Mouse (Mus musculus): Measurements from ENCODE around the gene Lmnb2.

Lmnb2 gene

DNA sequence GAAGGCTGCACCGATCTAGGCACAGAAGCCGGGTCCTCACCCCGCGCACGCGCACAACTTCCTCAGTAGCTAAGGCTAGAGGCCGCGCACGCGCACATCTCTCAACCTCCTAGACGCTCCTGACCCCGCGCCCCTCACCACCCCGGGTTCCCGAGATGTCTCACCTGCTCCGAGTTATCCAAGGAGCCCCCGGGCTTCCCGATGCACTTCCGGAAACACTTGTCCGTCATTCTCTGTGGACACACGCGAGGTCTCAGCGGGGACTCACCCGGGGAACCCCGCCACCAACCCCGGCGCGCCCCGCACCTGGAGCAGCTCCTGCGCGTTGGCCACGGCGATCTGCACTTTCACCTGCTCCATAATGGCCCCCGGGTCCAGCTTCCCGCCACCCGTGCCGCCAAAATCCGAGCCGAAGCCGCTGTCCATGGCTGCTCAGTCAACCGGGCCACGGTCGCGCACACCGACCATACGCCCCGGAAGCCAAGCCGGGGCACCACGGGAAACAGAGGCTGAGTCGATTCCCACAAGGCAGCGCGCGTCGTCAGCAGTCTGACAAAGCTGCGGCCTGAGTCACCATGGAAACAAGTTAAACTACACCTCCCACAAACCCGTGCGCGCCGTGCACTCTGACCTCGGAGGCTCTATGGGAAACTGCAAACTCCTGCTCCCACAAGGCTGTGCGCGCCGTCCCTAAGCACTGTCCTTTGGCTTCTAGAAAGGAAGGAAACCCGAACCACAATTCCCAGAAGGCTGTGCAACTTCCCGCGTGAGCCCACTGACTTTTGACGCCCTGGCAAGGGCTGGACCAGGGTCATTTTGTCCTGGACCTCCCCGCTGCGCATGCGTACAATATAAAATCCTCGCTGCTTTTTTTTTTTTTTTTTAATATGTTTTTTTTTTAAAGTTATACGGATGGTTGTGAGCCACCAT is 17.5 kb downstream of the Lmnb2 start, which contains the start of gene Timm13:
Timm13 (minus strand) TSS at position 652 of the 930 bp plus-strand sequence.
- DNase-seq (ENCODE audit: low read depth, low spot score) = peak; percentile 100

DNA sequence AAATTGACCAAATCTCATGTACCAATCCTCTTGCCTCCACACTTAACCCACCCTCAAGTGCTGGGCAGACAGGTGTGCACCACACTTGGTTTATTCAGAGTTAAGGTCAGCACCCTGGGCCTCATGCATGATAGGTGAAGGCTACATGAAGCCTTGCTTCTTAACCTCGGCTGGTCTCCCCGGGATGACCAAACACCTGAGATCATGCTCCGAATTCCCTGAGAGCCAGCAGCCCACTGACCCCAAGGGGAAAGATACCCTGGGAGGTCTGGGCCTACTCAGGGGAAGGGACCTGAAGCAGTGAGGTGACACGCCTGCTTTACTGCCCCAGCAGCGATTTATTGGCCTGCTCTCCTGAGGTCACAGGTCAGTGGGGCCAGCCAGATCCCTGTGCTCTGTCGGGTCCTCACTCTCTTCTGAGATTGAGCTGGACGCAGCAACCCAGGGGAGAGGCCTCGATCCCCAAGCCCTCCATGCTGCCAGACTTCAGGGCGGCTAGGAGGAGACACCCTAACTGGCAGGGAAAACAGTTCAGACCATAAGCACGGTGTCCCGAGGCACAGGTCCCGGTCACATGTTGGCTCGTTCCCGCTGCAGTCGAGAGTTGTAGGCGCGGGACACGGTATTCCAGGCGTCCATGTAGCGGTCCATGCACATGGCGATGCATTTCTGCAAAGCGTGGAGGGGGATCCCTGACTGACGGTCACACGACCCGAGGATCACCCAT is 18.3 kb downstream of the Lmnb2 start:
- DNase-seq (ENCODE audit: low read depth, low spot score) = no peak

DNA sequence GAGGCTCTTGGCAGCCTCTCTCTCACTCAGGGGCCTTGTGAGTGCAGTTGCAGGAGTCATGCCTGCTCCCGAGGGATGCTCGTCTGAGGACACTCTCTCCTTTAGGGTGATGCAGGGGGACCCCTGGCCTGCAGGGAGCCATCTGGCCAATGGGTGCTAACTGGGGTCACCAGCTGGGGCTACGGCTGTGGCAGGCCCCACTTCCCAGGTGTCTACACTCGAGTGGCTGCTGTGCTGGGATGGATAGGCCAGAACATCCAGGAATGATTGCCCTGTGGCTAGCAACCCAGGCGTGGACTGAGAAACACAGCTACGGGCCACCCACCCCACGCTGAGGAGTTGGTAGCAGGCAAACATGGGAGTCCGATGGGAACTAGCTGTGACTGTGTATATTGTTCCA is 19.0 kb downstream of the Lmnb2 start:
- DNase-seq (ENCODE audit: low read depth, low spot score) = no peak

GRCm38 (mm10) chr10:80897861-80898510 is 20.1 kb downstream of the Lmnb2 start:
- no peak for DNase-seq (ENCODE audit: low read depth, low spot score)

GRCm38 (mm10) chr10:80896581-80897485 is 21.2 kb downstream of the Lmnb2 start:
- DNase-seq (ENCODE audit: low read depth, low spot score) = no peak

DNA sequence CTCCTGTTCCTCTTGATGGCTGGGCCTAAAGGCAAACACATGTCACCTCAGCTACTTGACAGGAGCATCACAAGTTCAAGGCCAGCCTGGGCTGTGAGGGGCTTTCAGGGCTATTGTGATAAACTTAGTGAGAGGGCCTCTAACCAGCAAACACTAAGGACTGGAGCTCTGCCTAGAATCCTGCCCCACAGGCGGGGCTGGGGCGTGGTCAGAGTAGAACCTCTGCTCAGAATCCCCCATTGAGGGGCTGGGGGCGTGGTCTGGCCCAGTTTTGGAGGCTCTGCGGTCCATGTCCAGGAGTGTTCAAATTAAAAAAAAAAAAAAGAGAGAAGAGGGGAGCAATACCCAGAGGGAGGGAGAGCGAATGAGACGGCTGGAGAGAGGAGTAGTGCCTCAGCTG is 22.3 kb downstream of the Lmnb2 start:
- DNase-seq (ENCODE audit: low read depth, low spot score) = no peak

GRCm38 (mm10) chr10:80895100-80895499 is 22.9 kb downstream of the Lmnb2 start:
- DNase-seq (ENCODE audit: low read depth, low spot score) = no peak

DNA sequence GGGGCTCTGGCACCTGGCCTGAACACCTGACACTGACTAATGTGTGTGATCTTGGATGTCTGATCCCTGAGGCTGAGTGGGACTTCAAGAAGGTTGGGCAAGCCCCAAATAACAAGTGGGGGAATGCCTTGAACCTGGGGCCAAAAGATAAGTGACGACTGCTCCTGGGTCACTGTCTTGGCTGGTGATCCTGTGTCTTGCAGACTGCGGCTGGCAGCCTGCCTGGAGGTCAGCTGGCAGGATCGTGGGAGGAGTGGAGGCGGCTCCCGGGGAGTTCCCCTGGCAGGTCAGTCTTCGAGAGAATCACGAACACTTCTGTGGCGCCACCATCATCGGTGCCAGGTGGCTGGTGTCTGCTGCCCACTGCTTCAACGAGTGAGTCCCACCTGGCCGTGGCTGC is 30.9 kb downstream of the Lmnb2 start:
- DNase-seq (ENCODE audit: low read depth, low spot score) = peak; percentile 8

DNA sequence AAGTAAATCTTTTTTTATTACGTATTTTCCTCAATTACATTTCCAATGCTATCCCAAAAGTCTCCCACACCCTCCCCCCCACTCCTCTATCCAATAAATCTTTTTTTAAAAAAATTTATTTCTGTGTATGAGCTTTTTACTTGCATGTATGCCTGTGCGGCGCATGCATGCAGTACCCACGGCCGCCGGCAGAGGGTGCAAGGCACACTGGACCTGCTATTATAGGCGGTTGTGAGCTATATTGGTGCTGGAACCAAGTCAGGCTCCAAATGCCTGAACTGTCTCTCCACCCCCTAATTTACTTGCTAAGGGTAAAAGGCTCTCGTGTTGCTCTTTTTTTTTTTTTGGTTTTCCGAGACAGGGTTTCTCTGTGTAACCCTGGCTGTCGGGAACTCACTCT is 36.7 kb downstream of the Lmnb2 start:
- peak; percentile 78 for DNase-seq (ENCODE audit: low read depth, low spot score)

DNA sequence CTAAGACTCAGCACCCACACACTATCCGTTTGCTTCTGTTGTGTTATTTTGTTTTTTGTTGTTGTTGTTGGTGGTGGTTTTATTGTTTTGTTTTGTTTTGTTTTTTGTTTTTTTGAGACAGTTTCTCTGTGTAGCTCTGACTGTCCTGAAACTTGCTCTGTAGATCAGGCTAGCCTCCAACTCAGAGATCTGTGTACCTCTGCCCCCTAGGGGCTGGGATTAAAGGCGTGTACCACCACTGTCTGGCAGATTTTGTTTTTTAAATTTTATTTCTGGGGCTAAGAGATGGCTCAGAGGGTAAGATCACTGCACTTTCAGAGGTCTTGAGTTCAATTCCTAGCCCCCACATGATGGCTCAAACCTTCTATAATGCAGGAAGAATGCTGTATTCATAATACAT is 37.1 kb downstream of the Lmnb2 start:
- DNase-seq (ENCODE audit: low read depth, low spot score) = peak; percentile 27

DNA sequence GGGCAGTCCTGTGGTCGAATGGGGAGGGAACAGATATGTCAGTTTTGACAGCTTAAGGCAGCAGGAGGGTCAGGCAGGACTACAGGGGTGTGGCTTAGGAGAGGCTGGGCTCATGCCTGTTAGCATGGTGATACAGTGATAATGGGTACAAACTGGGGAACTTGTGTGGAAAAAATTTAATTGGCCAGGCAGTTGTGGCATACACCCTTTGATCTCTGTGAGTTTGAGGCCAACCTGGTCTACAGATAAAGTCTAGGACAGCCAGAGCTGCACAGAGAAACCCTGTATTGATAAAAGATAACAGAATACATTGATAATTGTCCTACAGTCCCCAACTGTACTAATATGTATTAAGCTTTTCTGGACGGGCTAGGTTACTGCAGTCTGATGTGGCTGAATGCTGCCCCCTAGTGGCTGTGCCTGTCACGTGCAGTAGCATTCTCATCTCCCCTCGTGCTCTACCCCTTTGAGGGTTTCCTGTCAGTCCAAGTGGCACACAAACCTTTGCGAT is 37.9 kb downstream of the Lmnb2 start:
- DNase-seq (ENCODE audit: low read depth, low spot score) = peak; percentile 80

DNA sequence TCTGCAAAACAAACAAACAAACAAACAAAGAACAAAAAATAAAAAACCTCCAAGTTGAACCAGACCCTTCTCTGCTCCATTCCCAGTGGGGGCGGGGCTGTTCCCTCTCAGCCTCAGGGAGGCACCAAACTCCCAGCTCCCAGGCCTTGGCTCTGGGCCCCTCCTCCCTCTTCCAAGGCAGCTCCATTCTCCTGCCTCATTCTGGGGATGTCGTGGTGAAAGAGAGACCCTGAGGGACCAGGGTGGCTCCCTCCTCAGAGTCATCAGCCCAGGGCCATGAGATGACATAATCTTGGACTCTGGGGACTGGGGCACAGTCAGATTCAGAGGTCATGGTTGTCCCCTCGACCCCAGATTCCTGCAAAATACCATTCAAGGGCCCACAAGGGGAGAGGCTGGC is 41.5 kb downstream of the Lmnb2 start:
- no peak for DNase-seq (ENCODE audit: low read depth, low spot score)

- DNase-seq (ENCODE audit: low read depth, low spot score) = peak; percentile 73
Measured at GRCm38 (mm10) chr10:80876028-80876427, 42.0 kb downstream of the Lmnb2 start.

DNA sequence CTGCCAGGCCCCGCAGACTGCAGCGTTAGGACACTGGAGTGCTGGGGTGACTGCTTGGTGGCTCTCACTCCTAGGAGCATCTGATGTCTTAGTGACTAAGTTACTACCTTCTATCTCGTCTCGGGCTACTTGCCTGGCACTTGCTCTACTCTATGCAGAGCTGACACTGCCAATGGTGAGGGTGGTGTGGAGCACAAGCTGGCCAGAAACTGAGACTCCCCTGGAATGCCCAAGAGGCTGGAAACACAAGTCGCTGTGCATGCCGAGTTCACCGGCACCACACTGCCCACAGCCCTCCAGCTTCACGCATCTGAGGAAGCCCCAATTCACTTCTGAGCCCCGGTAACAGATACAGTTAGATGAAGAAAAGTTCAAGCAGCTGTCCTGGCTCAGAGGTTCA is 44.0 kb downstream of the Lmnb2 start:
- DNase-seq (ENCODE audit: low read depth, low spot score) = no peak

DNA sequence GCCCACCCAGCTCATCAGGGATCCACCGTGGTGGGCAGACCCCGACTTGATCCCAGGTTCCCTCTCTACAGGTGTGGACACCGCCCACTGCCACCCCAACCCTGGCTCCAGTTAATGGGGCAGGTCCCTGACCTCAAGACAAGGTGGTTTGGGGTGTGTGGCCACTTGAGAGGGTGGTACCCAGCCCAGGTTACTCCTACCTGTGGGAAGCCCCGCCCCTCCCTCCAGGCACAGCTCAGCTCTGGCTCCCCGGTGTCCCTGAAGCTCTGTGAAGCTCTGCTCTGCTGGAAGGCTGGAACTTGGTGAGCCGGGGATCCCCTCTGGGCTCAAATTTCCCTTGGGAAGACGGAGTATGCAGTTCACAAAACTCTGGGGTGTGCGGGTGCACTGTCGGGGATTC is 46.5 kb downstream of the Lmnb2 start, which contains the start of gene Tmprss9:
Tmprss9 (plus strand) TSS at position 268 of the 400 bp plus-strand sequence.
- DNase-seq (ENCODE audit: low read depth, low spot score) = no peak

DNA sequence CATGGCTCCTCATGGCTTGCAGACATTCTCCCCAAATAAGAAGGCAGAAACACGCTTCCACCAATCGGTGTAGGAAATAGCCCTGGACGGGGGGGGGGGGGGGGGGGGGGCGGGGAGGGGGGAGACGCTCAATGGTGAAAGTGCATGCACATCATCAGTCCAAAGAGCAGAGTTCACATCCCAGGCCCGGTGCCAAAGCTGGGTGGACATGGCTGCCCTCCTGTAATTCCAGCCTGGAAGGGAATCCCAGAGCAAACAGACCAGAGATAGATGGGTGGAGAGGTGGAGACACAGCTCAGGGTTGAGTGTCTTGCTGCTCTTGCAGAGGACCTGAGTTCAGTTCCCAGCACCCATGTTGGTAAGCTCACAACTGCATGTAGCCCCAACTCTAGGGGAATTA is 47.1 kb downstream of the Lmnb2 start:
- no peak for DNase-seq (ENCODE audit: low read depth, low spot score)

- DNase-seq (ENCODE audit: low read depth, low spot score) = no peak
Measured at GRCm38 (mm10) chr10:80864446-80864845, 53.6 kb downstream of the Lmnb2 start.

DNA sequence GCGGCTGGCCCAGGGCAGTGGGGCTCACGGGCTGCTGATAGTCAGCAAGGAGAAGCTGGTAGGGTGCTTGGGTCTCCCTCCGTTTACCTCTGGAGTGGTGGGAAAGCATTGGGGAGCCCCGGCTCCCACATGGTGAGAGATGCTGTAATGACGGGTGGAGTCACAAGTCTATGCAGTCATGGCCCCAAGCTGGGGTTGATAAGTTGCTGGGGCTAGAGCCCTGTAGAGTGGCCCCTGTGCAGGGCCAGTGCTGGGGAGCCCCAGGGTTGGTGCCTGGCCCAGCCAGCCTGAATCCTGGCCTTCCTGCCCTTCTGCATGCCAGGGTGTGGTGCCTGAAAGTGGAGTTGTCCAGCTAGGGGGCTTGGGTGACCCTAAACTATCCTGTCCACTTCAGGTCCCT is 55.7 kb downstream of the Lmnb2 start:
- DNase-seq (ENCODE audit: low read depth, low spot score) = no peak

- no peak for DNase-seq (ENCODE audit: low read depth, low spot score)
Measured at GRCm38 (mm10) chr10:80858350-80858935, 59.6 kb downstream of the Lmnb2 start.

DNA sequence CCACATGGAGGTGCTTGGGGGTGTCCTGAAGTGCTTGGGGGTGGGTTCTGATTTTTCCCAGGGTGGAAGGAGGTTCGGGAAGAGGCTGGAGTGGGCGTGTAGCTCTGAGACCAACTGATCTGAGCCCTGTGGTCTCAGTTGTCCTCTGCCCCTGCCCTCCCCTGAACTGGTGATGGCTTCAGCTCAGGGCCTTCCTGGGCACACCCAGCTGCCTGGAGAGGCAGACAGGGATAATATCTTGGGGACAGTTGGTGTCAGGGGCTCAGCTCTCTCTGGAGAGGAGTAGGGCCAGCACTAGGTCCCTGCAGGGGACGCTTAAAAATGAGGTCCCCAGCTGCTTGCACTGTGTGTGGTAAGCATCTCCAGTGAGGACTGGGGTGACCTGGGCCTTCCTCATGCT is 60.2 kb downstream of the Lmnb2 start:
- DNase-seq (ENCODE audit: low read depth, low spot score) = no peak
